Mouse (Mus musculus) heart, postnatal 14 days (tissue): ENCODE results near the gene Ccdc107. TPM values are rescaled to one million over a fixed set of nuclear protein-coding genes. Genes with fewer than 3 reads are reported as not detected.
A peak's percentile ranks its signal among the peaks of the same experiment; 100 is the strongest.

Experiments
- DNase-seq, 2 experiments: peaks; one replicate each; pipeline ENCODE4 v3.0.0; 2021 to 2022
- intact Hi-C: fragments of 180-260 bp; cut with DNase I; formaldehyde crosslinking; loops from one replicate; pipeline ENCODE4 v1.15.1; 2025
- total RNA-seq, 2 experiments: library from RNA; stranded (reverse); gene quantifications; 2 replicates each; pipeline ENCODE4 v1.2.3; 2021

Ccdc107 gene
- total RNA-seq, 2 experiments from 2014 or later: 25.9 to 27.1 TPM

- DNase-seq: peak in 1 of 2 experiments; percentile 46
- intact Hi-C loops: no loop called here
Measured at GRCm38 (mm10) chr4:43508666-43508997, 15.9 kb downstream of the Ccdc107 start.

GRCm38 (mm10) chr4:43509109-43509508 is 16.4 kb downstream of the Ccdc107 start:
- intact Hi-C loops: no loop called here
- DNase-seq: no peak

- no peak for DNase-seq
Measured at GRCm38 (mm10) chr4:43511675-43512454, 19.2 kb downstream of the Ccdc107 start.

GRCm38 (mm10) chr4:43512653-43513052 is 20.0 kb downstream of the Ccdc107 start:
- DNase-seq: no peak
- intact Hi-C loops: no loop called here

More at GRCm38 (mm10) chr4:43511675-43512454, 19.2 kb downstream of the Ccdc107 start:
- intact Hi-C loops: no loop called here

GRCm38 (mm10) chr4:43513300-43513699 is 20.6 kb downstream of the Ccdc107 start:
- DNase-seq: no peak
- intact Hi-C loops: no loop called here

GRCm38 (mm10) chr4:43513791-43514190 is 21.1 kb downstream of the Ccdc107 start:
- intact Hi-C loops: no loop called here
- no peak for DNase-seq

GRCm38 (mm10) chr4:43515764-43516708 is 23.3 kb downstream of the Ccdc107 start:
- intact Hi-C loops: no loop called here
- no peak for DNase-seq

GRCm38 (mm10) chr4:43519551-43519950 is 26.9 kb downstream of the Ccdc107 start:
- intact Hi-C loops: no loop called here
- DNase-seq: no peak

GRCm38 (mm10) chr4:43519956-43520355 is 27.3 kb downstream of the Ccdc107 start:
- DNase-seq: peak; percentile 89 to 96
- intact Hi-C loops: loop anchor here (2.0 to 5.0 kb wide), 2 partner anchors 21 to 37 kb away; partner anchors contain the start of gene Arhgef39

GRCm38 (mm10) chr4:43527880-43528279 is 35.2 kb downstream of the Ccdc107 start:
- intact Hi-C loops: no loop called here

GRCm38 (mm10) chr4:43528487-43528886 is 35.8 kb downstream of the Ccdc107 start:
- intact Hi-C loops: no loop called here

More at GRCm38 (mm10) chr4:43527880-43528279, 35.2 kb downstream of the Ccdc107 start:
- peak in 1 of 2 experiments; percentile 26 for DNase-seq

GRCm38 (mm10) chr4:43530081-43530501 is 37.4 kb downstream of the Ccdc107 start:
- peak in 1 of 2 experiments; percentile 34 for DNase-seq
- intact Hi-C loops: loop anchor here (5.0 kb wide), 4 partner anchors 33 to 137 kb away; partner anchors contain the start of genes Arhgef39, Fam221b, Tesk1 and Tmem8b

More at GRCm38 (mm10) chr4:43528487-43528886, 35.8 kb downstream of the Ccdc107 start:
- no peak for DNase-seq

GRCm38 (mm10) chr4:43530581-43530980 is 37.9 kb downstream of the Ccdc107 start:
- DNase-seq: peak; percentile 81 to 84
- intact Hi-C loops: loop anchor here (5.0 kb wide), 4 partner anchors 33 to 137 kb away; partner anchors contain the start of genes Arhgef39, Fam221b, Tesk1 and Tmem8b

GRCm38 (mm10) chr4:43533270-43533669 is 40.6 kb downstream of the Ccdc107 start:
- intact Hi-C loops: loop anchor here (5.0 kb wide), 4 partner anchors 36 to 134 kb away; partner anchors contain the start of genes Arhgef39, Fam221b, Tesk1 and Tmem8b
- no peak for DNase-seq

GRCm38 (mm10) chr4:43535628-43536027 is 42.9 kb downstream of the Ccdc107 start:
- intact Hi-C loops: loop anchor here (2.0 kb wide), 1 partner anchor 17 kb away; no protein-coding TSS in a partner anchor
- DNase-seq: no peak

GRCm38 (mm10) chr4:43536031-43536430 is 43.3 kb downstream of the Ccdc107 start:
- DNase-seq: no peak
- intact Hi-C loops: no loop called here

- DNase-seq: no peak
- intact Hi-C loops: no loop called here
Measured at GRCm38 (mm10) chr4:43542044-43542443, 49.3 kb downstream of the Ccdc107 start.
